In genomic region chr1:66957361-66957760, GRCm38 (mm10) we compare ENCODE assay signal across 28 mouse cellular contexts. TPM values are rescaled to one million over a fixed set of nuclear protein-coding genes. Genes with fewer than 3 reads are reported as not detected.
A peak's percentile ranks its signal among the peaks of the same experiment; 100 is the strongest.
DNase-seq lines count a peak whose midpoint lies in the region; ATAC-seq and TF ChIP-seq lines count a peak whose summit lies in the region.
"Had no signal": no experiment of that assay in that cellular context is flagged by ENCODE, and none has a peak within 500 bp of the region (broad histone marks: within the 10 kb centered on the region; RNA-seq: fewer than 3 reads in every experiment).

No protein-coding gene starts in this region.

- no peaks in the 10 kb centered on the region for H3K79me2 ChIP-seq in myocyte (ENCODE audit: control insufficient read depth, insufficient read depth)

- no peak overlapping the region for H3K4me3 ChIP-seq in myocyte
- H3K4me3 ChIP-seq in liver, embryonic 11.5 days (ENCODE audit: low read depth, low read length): no peak overlapping the region
- H3K4me3 ChIP-seq: embryonic facial prominence, embryonic 13.5 days; embryonic facial prominence, embryonic 15.5 days; erythroblast, embryonic 14.5 days; forebrain, embryonic 10.5 days; forebrain, embryonic 12.5 days had no signal

- H3K9me3 ChIP-seq in liver, embryonic 11.5 days (ENCODE audit: control insufficient read depth, low read length): no peaks in the 10 kb centered on the region
- H3K9me3 ChIP-seq: embryonic facial prominence, embryonic 15.5 days; forebrain, embryonic 10.5 days; G1E had no signal

- H3K27ac ChIP-seq in liver, embryonic 11.5 days (ENCODE audit: low read depth, low read length): no peak overlapping the region
- H3K27ac ChIP-seq: embryonic facial prominence, embryonic 13.5 days; embryonic facial prominence, embryonic 15.5 days; forebrain, embryonic 10.5 days; forebrain, embryonic 12.5 days had no signal

- WGBS in liver, embryonic 11.5 days: 80% methylated on average over 3 of the region's 3 CpGs

- intact Hi-C loops in gastrocnemius, postnatal 36 days (cut with DNase I): no loop called here

- no peaks in the 10 kb centered on the region for H3K4me1 ChIP-seq in liver, embryonic 11.5 days (replicated peaks; ENCODE audit: control insufficient read depth, insufficient read depth, low read length)
- H3K4me1 ChIP-seq: embryonic facial prominence, embryonic 13.5 days; embryonic facial prominence, embryonic 15.5 days; forebrain, embryonic 12.5 days had no signal

- no peak overlapping the region for H3ac ChIP-seq in myocyte (ENCODE audit: control insufficient read depth, insufficient read length)

- no peak overlapping the region for H3K9ac ChIP-seq in liver, embryonic 11.5 days (ENCODE audit: low read depth, low read length)
- H3K9ac ChIP-seq: embryonic facial prominence, embryonic 13.5 days; embryonic facial prominence, embryonic 15.5 days; forebrain, embryonic 12.5 days had no signal

- no peak for TF ChIP-seq POLR2A in myocyte (IDR thresholded peaks at IDR 0.05; ENCODE audit: insufficient read length, low read depth)

- H3K4me2 ChIP-seq in myocyte (ENCODE audit: low read depth): no peak overlapping the region
- no peak overlapping the region for H3K4me2 ChIP-seq in liver, embryonic 11.5 days
- H3K4me2 ChIP-seq: embryonic facial prominence, embryonic 13.5 days; embryonic facial prominence, embryonic 15.5 days; forebrain, embryonic 12.5 days had no signal

- no peak for ATAC-seq in liver, embryonic 11.5 days (replicated peaks; ENCODE audit: low FRiP score)
- ATAC-seq: CD4-positive, CD25-positive, alpha-beta regulatory T cell, adult 4 months; forebrain, embryonic 14.5 days had no signal

- H3K27me3 ChIP-seq in myocyte (ENCODE audit: control insufficient read depth, insufficient read depth, insufficient read length): no peaks in the 10 kb centered on the region
- H3K27me3 ChIP-seq in liver, embryonic 11.5 days (replicated peaks; ENCODE audit: control insufficient read depth, insufficient read depth, low read length): no peaks in the 10 kb centered on the region
- H3K27me3 ChIP-seq: CH12.LX; embryonic facial prominence, embryonic 13.5 days; embryonic facial prominence, embryonic 15.5 days; forebrain, embryonic 12.5 days had no signal

- peak; percentile 66 for DNase-seq in gastrocnemius, adult 18-20 months (ENCODE audit: low spot score)
- DNase-seq in gastrocnemius, postnatal 36 days: no peak
- peak; percentile 22 to 31 for DNase-seq in gastrocnemius, adult 8-10 months (ENCODE audit: low spot score in 2 of 2)
- DNase-seq in gastrocnemius, postnatal 10 days: no peak
- DNase-seq in MN1 (ENCODE audit: low spot score): no peak
- DNase-seq in liver, embryonic 11.5 days (ENCODE audit: low spot score): no peak
- DNase-seq: adrenal gland, adult 2 months; adrenal gland, postnatal 10 days; adrenal gland, postnatal 25 days; B cell, adult 2 months; cerebellum, adult 11 months; cerebellum, adult 18-20 months; cerebellum, adult 8-10 months; cerebellum, adult 9-11 months; cerebellum, postnatal 14 days; cerebellum, postnatal 36 days; embryo, embryonic 11 days had no signal

- no peaks in the 10 kb centered on the region for H3K36me3 ChIP-seq in myocyte (ENCODE audit: control insufficient read depth, insufficient read depth)
- H3K36me3 ChIP-seq in liver, embryonic 11.5 days (ENCODE audit: control insufficient read depth, insufficient read depth, low read length): no peaks in the 10 kb centered on the region
- H3K36me3 ChIP-seq: embryonic facial prominence, embryonic 13.5 days; embryonic facial prominence, embryonic 15.5 days; forebrain, embryonic 10.5 days; forebrain, embryonic 12.5 days; G1E had no signal

TF ChIP-seq in myocyte, 11 proteins besides CTCF, POLR2A, EP300 and RAD21:
- TF ChIP-seq POLR2AphosphoS2 (IDR thresholded peaks at IDR 0.05; ENCODE audit: insufficient read length, low read depth) (no peak), TCF3 (IDR thresholded peaks at IDR 0.05; ENCODE audit: insufficient read length, low read depth) (peak; percentile 41), REST (IDR thresholded peaks at IDR 0.05; ENCODE audit: insufficient read depth, insufficient read length) (no peak), SRF (IDR thresholded peaks at IDR 0.05; ENCODE audit: control insufficient read depth, insufficient read length, low read depth) (no peak), MYOD1 (IDR thresholded peaks at IDR 0.05; ENCODE audit: control insufficient read depth in 1 of 3, insufficient read length in 2 of 3, low read depth in 2 of 3) (peak; percentile 54 to 92 (median 60)), E2F4 (IDR thresholded peaks at IDR 0.05; ENCODE audit: insufficient read depth) (no peak), CEBPB (IDR thresholded peaks at IDR 0.05; ENCODE audit: insufficient read depth, poor library complexity, severe bottlenecking) (no peak), TCF12 (IDR thresholded peaks at IDR 0.05; ENCODE audit: insufficient read depth, poor library complexity, severe bottlenecking) (peak; percentile 83), USF1 (IDR thresholded peaks at IDR 0.05; ENCODE audit: low read depth) (no peak), MYOG (IDR thresholded peaks at IDR 0.05; ENCODE audit: control insufficient read depth in 1 of 3, insufficient read depth in 1 of 3, insufficient read length in 2 of 3, low read depth in 2 of 3) (peak in 2 of 3 experiments; percentile 67 to 84), MAX (IDR thresholded peaks at IDR 0.05; ENCODE audit: low read depth) (no peak)
TF ChIP-seq in myocyte: peak in this region for 4.

RNA-seq across cellular contexts. Expression of gene Myl1, which starts 12.2 kb away (rescaled TPM):
- over 10,000 TPM; 17,981 to 19,696 TPM for total RNA-seq in gastrocnemius, adult 18-20 months (2021)
- total RNA-seq in gastrocnemius, postnatal 36 days (2021): over 10,000 TPM; 25,842 to 31,394 TPM
- over 10,000 TPM; 15,323 to 21,985 (median 20,714) TPM for total RNA-seq in gastrocnemius, adult 8-10 months (2022)
- total RNA-seq in gastrocnemius, postnatal 10 days (2021): over 10,000 TPM; 26,825 to 29,046 TPM
- polyA plus RNA-seq in myocyte (2012; fragmentation: generic; extraction: Trizol): 2,129 TPM
- 5.9 and 12.3 TPM in 2 replicates for polyA plus RNA-seq in liver, embryonic 11.5 days (2014; fragmentation: Nextera tagmentation; extraction: Ambion mirVana)
- total RNA-seq: CH12.LX; common myeloid progenitor, adult 5-6 weeks had no signal
- polyA plus RNA-seq: CD4-positive, CD25-positive, alpha-beta regulatory T cell, adult 4 months; erythroblast, embryonic 14.5 days; G1E had no signal

Comparison
In these comparisons a context has a peak if more than half of its experiments do, and no peak if none do; other contexts are left out.
1. DNase-seq: peak in gastrocnemius, adult 18-20 months (single experiment) and gastrocnemius, adult 8-10 months (2 of 2); none in gastrocnemius, postnatal 36 days (0 of 2), gastrocnemius, postnatal 10 days (single experiment), MN1 (single experiment) and liver, embryonic 11.5 days (single experiment).